Mouse (Mus musculus): Measurements from ENCODE around the gene H2afy. TPM values are rescaled to one million over a fixed set of nuclear protein-coding genes. Genes with fewer than 3 reads are reported as not detected.

H2afy gene
- polyA plus RNA-seq, 1 experiment from 2014 or later: 685 TPM

GRCm38 (mm10) chr13:56111601-56112000 is 24.6 kb downstream of the H2afy start:
- H3K27ac ChIP-seq (ENCODE audit: low read depth, low read length): no peak overlapping the region
- no peaks in the 10 kb centered on the region; the same call in none of the 2 replicates for H3K36me3 ChIP-seq (ENCODE audit: control insufficient read depth, insufficient read depth, low read length)

GRCm38 (mm10) chr13:56110694-56111531 is 25.2 kb downstream of the H2afy start:
- Histone ChIP-seq H3K27ac (ENCODE audit: low read depth, low read length) (no peak overlapping the region), H3K9me3 (ENCODE audit: control insufficient read depth, low read length) (no peaks in the 10 kb centered on the region), H3K9ac (ENCODE audit: low read length) (no peak overlapping the region), H3K27me3 (ENCODE audit: control insufficient read depth, insufficient read depth, low read length) (no peaks in the 10 kb centered on the region), H3K4me1 (replicated peaks; ENCODE audit: control insufficient read depth, insufficient read depth, low read length) (peaks cover 6% of the 10 kb centered on the region; the same call in 1 of the 2 replicates), H3K4me2 (ENCODE audit: low read depth, low read length, severe bottlenecking) (no peak overlapping the region), H3K4me3 (ENCODE audit: low read depth, low read length) (no peak overlapping the region), H3K36me3 (ENCODE audit: control insufficient read depth, insufficient read depth, low read length) (no peaks in the 10 kb centered on the region; the same call in none of the 2 replicates)
- 80% methylated on average over 19 of the region's 19 CpGs for WGBS
- DNase-seq (ENCODE audit: low spot score) (no peak), ATAC-seq (replicated peaks; ENCODE audit: low FRiP score) (no peak)

More at GRCm38 (mm10) chr13:56111601-56112000, 24.6 kb downstream of the H2afy start:
- 85% methylated on average over 6 of the region's 6 CpGs for WGBS
- no peak overlapping the region for H3K9ac ChIP-seq (ENCODE audit: low read length)
- H3K9me3 ChIP-seq (ENCODE audit: control insufficient read depth, low read length): no peaks in the 10 kb centered on the region
- ATAC-seq (replicated peaks; ENCODE audit: low FRiP score) (no peak), DNase-seq (ENCODE audit: low spot score) (no peak)
- no peak overlapping the region for H3K4me3 ChIP-seq (ENCODE audit: low read depth, low read length)
- no peak overlapping the region for H3K4me2 ChIP-seq (ENCODE audit: low read depth, low read length, severe bottlenecking)
- peaks cover 6% of the 10 kb centered on the region; the same call in 1 of the 2 replicates for H3K4me1 ChIP-seq (replicated peaks; ENCODE audit: control insufficient read depth, insufficient read depth, low read length)
- H3K27me3 ChIP-seq (ENCODE audit: control insufficient read depth, insufficient read depth, low read length): no peaks in the 10 kb centered on the region

- ATAC-seq (replicated peaks; ENCODE audit: low FRiP score): no peak
- no peaks in the 10 kb centered on the region; the same call in none of the 2 replicates for H3K36me3 ChIP-seq (ENCODE audit: control insufficient read depth, insufficient read depth, low read length)
- 93% methylated on average over 4 of the region's 4 CpGs for WGBS
- H3K4me3 ChIP-seq (ENCODE audit: low read depth, low read length): no peak overlapping the region
- no peak for DNase-seq (ENCODE audit: low spot score)
- no peaks in the 10 kb centered on the region for H3K9me3 ChIP-seq (ENCODE audit: control insufficient read depth, low read length)
- H3K27me3 ChIP-seq (ENCODE audit: control insufficient read depth, insufficient read depth, low read length): no peaks in the 10 kb centered on the region
- H3K4me2 ChIP-seq (ENCODE audit: low read depth, low read length, severe bottlenecking): no peak overlapping the region
- H3K9ac ChIP-seq (ENCODE audit: low read length): no peak overlapping the region
- H3K27ac ChIP-seq (ENCODE audit: low read depth, low read length): no peak overlapping the region
- peaks cover 6% of the 10 kb centered on the region; the same call in 1 of the 2 replicates for H3K4me1 ChIP-seq (replicated peaks; ENCODE audit: control insufficient read depth, insufficient read depth, low read length)
These were observed 26.5 kb downstream of the H2afy start for GRCm38 (mm10) chr13:56109703-56110102.

GRCm38 (mm10) chr13:56108849-56109519 is 27.2 kb downstream of the H2afy start:
- peaks cover 4% of the 10 kb centered on the region for H3K36me3 ChIP-seq (ENCODE audit: control insufficient read depth, insufficient read depth, low read length)
- DNase-seq (ENCODE audit: low spot score): no peak

GRCm38 (mm10) chr13:56104971-56105391 is 31.2 kb downstream of the H2afy start:
- no peak overlapping the region for H3K4me3 ChIP-seq (ENCODE audit: low read depth, low read length)
- DNase-seq (ENCODE audit: low spot score): no peak
- no peak overlapping the region for H3K4me2 ChIP-seq (ENCODE audit: low read depth, low read length, severe bottlenecking)
- H3K27ac ChIP-seq (ENCODE audit: low read depth, low read length): no peak overlapping the region
- 0 out of 2 replicates have a peak, but pooled peaks cover 2% of the 10 kb centered on the region for H3K4me1 ChIP-seq (replicated peaks; ENCODE audit: control insufficient read depth, insufficient read depth, low read length)
- H3K36me3 ChIP-seq (ENCODE audit: control insufficient read depth, insufficient read depth, low read length): peaks cover 10% of the 10 kb centered on the region
- ATAC-seq (replicated peaks; ENCODE audit: low FRiP score): no peak
- no peak overlapping the region for H3K9ac ChIP-seq (ENCODE audit: low read length)
- WGBS: 86% methylated on average over 6 of the region's 6 CpGs
- H3K9me3 ChIP-seq (ENCODE audit: control insufficient read depth, low read length): no peaks in the 10 kb centered on the region
- no peaks in the 10 kb centered on the region for H3K27me3 ChIP-seq (ENCODE audit: control insufficient read depth, insufficient read depth, low read length)

More at GRCm38 (mm10) chr13:56108849-56109519, 27.2 kb downstream of the H2afy start:
- no peaks in the 10 kb centered on the region for H3K9me3 ChIP-seq (ENCODE audit: control insufficient read depth, low read length)
- 77% methylated on average over 17 of the region's 17 CpGs for WGBS
- no peaks in the 10 kb centered on the region for H3K27me3 ChIP-seq (ENCODE audit: control insufficient read depth, insufficient read depth, low read length)
- no peak for ATAC-seq (replicated peaks; ENCODE audit: low FRiP score)
- no peak overlapping the region for H3K27ac ChIP-seq (ENCODE audit: low read depth, low read length)
- H3K4me3 ChIP-seq (ENCODE audit: low read depth, low read length): no peak overlapping the region
- no peak overlapping the region for H3K4me2 ChIP-seq (ENCODE audit: low read depth, low read length, severe bottlenecking)
- no peak overlapping the region for H3K9ac ChIP-seq (ENCODE audit: low read length)
- H3K4me1 ChIP-seq (replicated peaks; ENCODE audit: control insufficient read depth, insufficient read depth, low read length): peaks cover 6% of the 10 kb centered on the region; the same call in 1 of the 2 replicates

DNA sequence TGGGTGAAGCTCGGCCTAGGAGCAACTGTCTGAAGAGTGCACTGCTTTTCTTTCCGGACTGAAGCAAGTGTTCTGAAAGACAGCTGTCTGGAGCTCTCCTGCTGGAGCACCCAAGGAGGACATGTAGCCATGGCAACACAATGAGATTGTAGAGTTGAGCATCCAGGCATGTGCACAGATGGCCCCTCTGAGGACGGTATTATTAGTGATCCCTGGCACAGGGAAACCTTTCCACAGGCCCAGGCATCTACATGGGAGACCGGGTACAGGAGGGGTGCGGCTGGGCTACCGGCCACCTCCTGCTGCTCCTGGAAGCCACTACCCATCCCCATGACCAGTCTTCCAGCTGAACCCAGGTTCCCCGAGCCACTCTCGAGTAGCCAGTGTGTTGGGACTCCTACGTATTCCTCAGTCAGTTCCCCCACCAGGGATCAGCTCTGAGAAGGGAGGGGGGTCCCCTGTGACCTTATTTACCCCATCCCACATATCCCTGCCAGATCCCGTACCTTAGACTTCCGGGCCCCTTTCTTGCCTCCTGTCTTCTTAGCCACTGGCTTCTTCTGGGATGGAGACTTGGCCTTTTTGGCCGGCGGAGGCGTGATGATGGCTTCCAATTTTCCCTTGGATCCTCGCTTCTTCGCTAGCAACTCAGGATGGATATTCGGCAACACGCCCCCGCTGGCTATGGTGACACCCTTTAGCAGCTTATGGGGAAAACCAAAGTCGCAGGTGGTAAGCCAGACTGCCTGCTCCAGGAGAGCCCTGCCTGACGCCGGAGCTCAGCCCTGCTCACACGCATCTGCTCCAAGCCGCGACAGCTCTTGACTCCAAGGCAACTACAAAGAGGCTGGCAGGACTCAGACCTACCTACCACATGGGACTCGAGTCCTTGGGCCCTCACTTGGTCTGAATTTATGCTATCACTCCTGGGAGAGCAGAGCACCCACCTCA is 32.1 kb downstream of the H2afy start:
- peaks cover 10% of the 10 kb centered on the region for H3K36me3 ChIP-seq (ENCODE audit: control insufficient read depth, insufficient read depth, low read length)
- no peak for ATAC-seq (replicated peaks; ENCODE audit: low FRiP score)
- H3K4me3 ChIP-seq (ENCODE audit: low read depth, low read length): no peak overlapping the region
- H3K9me3 ChIP-seq (ENCODE audit: control insufficient read depth, low read length): no peaks in the 10 kb centered on the region
- no peak overlapping the region for H3K27ac ChIP-seq (ENCODE audit: low read depth, low read length)
- H3K27me3 ChIP-seq (ENCODE audit: control insufficient read depth, insufficient read depth, low read length): no peaks in the 10 kb centered on the region
- 94% methylated on average over 26 of the region's 26 CpGs for WGBS
- H3K9ac ChIP-seq (ENCODE audit: low read length): no peak overlapping the region
- DNase-seq (ENCODE audit: low spot score): no peak
- no peak overlapping the region for H3K4me2 ChIP-seq (ENCODE audit: low read depth, low read length, severe bottlenecking)
- no peaks in the 10 kb centered on the region for H3K4me1 ChIP-seq (replicated peaks; ENCODE audit: control insufficient read depth, insufficient read depth, low read length)

DNA sequence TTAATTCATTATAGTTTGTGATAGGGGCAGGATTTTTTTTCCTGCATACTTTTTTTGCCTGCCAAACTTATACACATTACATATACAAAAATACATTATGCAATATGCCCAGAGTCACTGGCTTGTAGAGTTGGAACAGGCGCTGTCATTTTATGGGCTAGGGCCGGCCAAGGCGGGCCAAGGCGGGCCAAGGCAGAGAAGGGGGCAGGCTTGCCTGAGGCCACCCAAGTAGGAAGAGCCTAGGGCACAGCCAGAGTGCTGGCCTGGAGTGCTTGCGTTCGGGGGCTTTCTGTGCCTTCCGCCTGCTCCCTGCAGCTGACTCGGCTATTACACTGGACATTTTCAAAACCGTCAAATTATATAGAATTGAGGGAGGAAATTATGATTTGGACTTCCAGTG is 34.0 kb downstream of the H2afy start:
- H3K27me3 ChIP-seq (ENCODE audit: control insufficient read depth, insufficient read depth, low read length): no peaks in the 10 kb centered on the region
- H3K9ac ChIP-seq (ENCODE audit: low read length): no peak overlapping the region
- H3K9me3 ChIP-seq (ENCODE audit: control insufficient read depth, low read length): no peaks in the 10 kb centered on the region
- no peak overlapping the region for H3K4me3 ChIP-seq (ENCODE audit: low read depth, low read length)
- ATAC-seq (replicated peaks; ENCODE audit: low FRiP score) (no peak), DNase-seq (ENCODE audit: low spot score) (no peak)
- WGBS: 86% methylated on average over 9 of the region's 9 CpGs
- no peaks in the 10 kb centered on the region for H3K4me1 ChIP-seq (replicated peaks; ENCODE audit: control insufficient read depth, insufficient read depth, low read length)
- no peak overlapping the region for H3K27ac ChIP-seq (ENCODE audit: low read depth, low read length)
- no peak overlapping the region for H3K4me2 ChIP-seq (ENCODE audit: low read depth, low read length, severe bottlenecking)
- peaks cover 10% of the 10 kb centered on the region; the same call in 1 of the 2 replicates for H3K36me3 ChIP-seq (ENCODE audit: control insufficient read depth, insufficient read depth, low read length)

Data from forebrain, embryonic 11.5 days (tissue).